Mouse (Mus musculus) stomach, postnatal 0 days (tissue): Measurements from ENCODE around the gene Tes3-ps. TPM values are rescaled to one million over a fixed set of nuclear protein-coding genes. Genes with fewer than 3 reads are reported as not detected.

Source experiments
- ATAC-seq: fragments of 200-750 bp; cut with Nextera tagmentation; 2 replicates; pipeline ENCODE4 v1.8.0; 2017; ENCODE audit not compliant: low FRiP score, low TSS enrichment
- DNase-seq: peaks from one replicate; pipeline ENCODE4 v3.0.0-alpha.2; 2016; ENCODE audit warnings: low spot score
- H3K27ac ChIP-seq: fragments of 300-500 bp; sonication (generic); replicated peaks from 2 replicates; pipeline ENCODE4 v1.5.1; 2014; ENCODE audit warnings: mild to moderate bottlenecking, control low read depth
- H3K27me3 ChIP-seq: fragments of 300-500 bp; sonication (generic); 2 replicates; pipeline ENCODE4 v1.6.1; 2014; ENCODE audit warnings: low read length; ENCODE audit not compliant: control insufficient read depth, insufficient read depth
- H3K36me3 ChIP-seq: fragments of 300-500 bp; sonication (generic); 2 replicates; pipeline ENCODE4 v1.6.1; 2014; ENCODE audit warnings: low read length, mixed read lengths; ENCODE audit not compliant: control insufficient read depth, insufficient read depth
- H3K4me1 ChIP-seq: fragments of 300-500 bp; sonication (generic); replicated peaks from 2 replicates; pipeline ENCODE4 v1.6.1; 2014; ENCODE audit warnings: antibody characterized with exemption; ENCODE audit not compliant: control insufficient read depth, insufficient read depth
- H3K4me2 ChIP-seq: fragments of 300-500 bp; sonication (generic); replicated peaks from 2 replicates; pipeline ENCODE4 v1.6.1; 2014; ENCODE audit warnings: low read depth, mild to moderate bottlenecking, control low read depth, moderate library complexity
- H3K4me3 ChIP-seq: fragments of 300-500 bp; sonication (generic); 2 replicates; pipeline ENCODE4 v1.5.1; 2014; ENCODE audit warnings: low read depth, low read length, control low read depth
- H3K9ac ChIP-seq: fragments of 300-500 bp; sonication (generic); 2 replicates; pipeline ENCODE4 v1.6.1; 2014; ENCODE audit warnings: mild to moderate bottlenecking, low read length, control low read depth, mixed read lengths
- H3K9me3 ChIP-seq: fragments of 300-500 bp; sonication (generic); 2 replicates; pipeline ENCODE4 v1.6.1; 2016; ENCODE audit warnings: low read length; ENCODE audit not compliant: control insufficient read depth
- CTCF ChIP-seq: IDR thresholded peaks from 2 replicates; pipeline ENCODE4 v1.5.1; 2016; ENCODE audit warnings: antibody characterized with exemption, low read depth, mild to moderate bottlenecking, moderate library complexity
- EP300 ChIP-seq: optimal IDR thresholded peaks from 2 replicates; pipeline ENCODE3; 2016; ENCODE audit warnings: antibody characterized with exemption
- WGBS: fragments of 180-500 bp; shearing (Covaris S2); extraction: QIAGEN DNeasy Blood & Tissue Kit; methylation state at CpG from one replicate; pipeline ENCODE4 v1.1.7; 2014; 5-methylcytosine and 5-hydroxymethylcytosine counted together
- polyA plus RNA-seq: library from polyadenylated mRNA; unstranded; fragments of >200 nt; fragmentation: Nextera tagmentation; extraction: Ambion mirVana; gene quantifications from 2 replicates; pipeline ENCODE4 v1.2.1, GENCODE M21; 2015

Gene Tes3-ps
- polyA plus RNA-seq, 1 experiment from 2014 or later = 0.35 TPM

DNA sequence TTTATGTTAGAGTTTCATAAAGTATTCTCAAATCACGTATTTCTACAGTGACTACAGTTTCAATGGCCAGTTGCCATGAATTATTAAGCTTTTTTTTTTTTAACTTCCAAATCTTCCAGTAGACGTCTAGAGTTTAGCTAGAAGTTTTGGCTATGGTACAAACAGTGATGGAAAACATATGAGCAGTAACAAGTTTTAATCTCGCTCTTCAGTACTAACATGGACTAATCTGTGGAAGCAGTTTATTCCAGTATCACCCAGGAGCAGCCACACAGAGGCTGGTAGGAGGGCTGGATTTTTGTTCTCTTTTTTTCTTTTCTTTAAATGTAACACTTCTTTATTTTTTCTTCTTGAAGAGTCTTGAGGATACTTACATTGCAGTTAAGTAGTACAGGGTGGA, 51.2 kb downstream of the Tes3-ps start, which contains the start of gene Aspn:
Gene Aspn, plus strand, starts transcription at position 165 of the 400 bp plus-strand sequence.
- DNase-seq (no peak), ATAC-seq (no peak)
- no peak within 1 kb of the TSS for H3K4me3 ChIP-seq
- H3K27ac ChIP-seq = peak within 1 kb of the TSS; percentile 74; the same call in 1 of the 2 replicates
- peak within 1 kb of the TSS; percentile 28; the same call in 1 of the 2 replicates for H3K4me2 ChIP-seq
- TF ChIP-seq CTCF = no peak
- H3K36me3 ChIP-seq = no peaks in the 10 kb centered on the region
- WGBS = 43% methylated on average over 3 of the region's 3 CpGs
- H3K27me3 ChIP-seq = no peaks in the 10 kb centered on the region
- no peaks in the 10 kb centered on the region for H3K4me1 ChIP-seq
- no peaks in the 10 kb centered on the region for H3K9me3 ChIP-seq
- no peak within 1 kb of the TSS for H3K9ac ChIP-seq

DNA sequence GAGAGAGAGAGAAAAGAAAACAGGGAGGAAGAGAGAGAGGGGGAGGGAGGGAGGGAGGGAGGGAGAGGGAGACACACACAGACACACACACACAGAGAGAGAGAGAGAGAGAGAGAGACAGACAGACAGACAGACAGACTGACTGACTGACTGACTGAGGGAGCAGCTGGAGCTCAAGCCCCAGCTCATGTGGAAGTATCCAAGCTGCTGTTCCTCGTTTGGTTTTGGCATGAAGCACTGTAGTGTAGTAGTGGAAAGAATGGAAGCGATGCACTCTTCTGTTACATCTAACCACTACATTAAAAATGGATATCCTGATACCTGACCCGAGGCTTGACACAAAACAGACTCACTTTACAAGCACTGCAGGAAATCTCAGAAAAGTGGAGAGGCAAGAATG, 52.5 kb downstream of the Tes3-ps start:
- Histone ChIP-seq H3K36me3 (no peaks in the 10 kb centered on the region), H3K27me3 (no peaks in the 10 kb centered on the region), H3K27ac (peak overlapping the region; percentile 74), H3K9me3 (no peaks in the 10 kb centered on the region), H3K9ac (no peak overlapping the region), H3K4me2 (peak overlapping the region; percentile 28), H3K4me3 (peak overlapping the region; percentile 21), H3K4me1 (no peaks in the 10 kb centered on the region)
- ATAC-seq = peak; percentile 49; the same call in 1 of the 2 replicates
- no peak for TF ChIP-seq EP300
- TF ChIP-seq CTCF = no peak
- 34% methylated on average over 3 of the region's 3 CpGs for WGBS
- DNase-seq = no peak

Other genes starting within 250 kb of the Tes3-ps start
- gene Susd3, start 244.6 kb upstream of the Tes3-ps start, polyA plus RNA-seq = 1.0 and 1.2 TPM in 2 replicates
- gene Fgd3, start 173.0 kb upstream of the Tes3-ps start, polyA plus RNA-seq = 0.23 and 0.25 TPM in 2 replicates
- 19.6 TPM in 2 replicates for gene Bicd2, start 151.7 kb upstream of the Tes3-ps start, polyA plus RNA-seq
- 22.1 and 23.4 TPM in 2 replicates for gene Ippk, start 72.1 kb upstream of the Tes3-ps start, polyA plus RNA-seq
- gene Ecm2, start 11.5 kb downstream of the Tes3-ps start, polyA plus RNA-seq = 2.0 and 2.2 TPM in 2 replicates
- gene Aspn, start 51.1 kb downstream of the Tes3-ps start, polyA plus RNA-seq = 106 and 127 TPM in 2 replicates
- gene Omd, start 89.1 kb downstream of the Tes3-ps start, polyA plus RNA-seq = 0.30 and 0.36 TPM in 2 replicates
- 138 and 151 TPM in 2 replicates for gene Ogn, start 114.7 kb downstream of the Tes3-ps start, polyA plus RNA-seq
- gene Cenpp, start 159.5 kb downstream of the Tes3-ps start, polyA plus RNA-seq = 11.5 and 12.6 TPM in 2 replicates
- gene Nol8, start 159.8 kb downstream of the Tes3-ps start, polyA plus RNA-seq = 9.4 and 10.0 TPM in 2 replicates
- gene Iars, start 188.8 kb downstream of the Tes3-ps start, polyA plus RNA-seq = 24.0 and 24.4 TPM in 2 replicates